Mouse (Mus musculus): ENCODE data around the gene Zbtb20.

Gene Zbtb20

GRCm38 (mm10) chr16:43534103-43534502, 658.4 kb downstream of the Zbtb20 start:
- DNase-seq = no peak

- no peak for DNase-seq
Observed at GRCm38 (mm10) chr16:43535912-43536311, 660.2 kb downstream of the Zbtb20 start.

- DNase-seq = no peak
Observed at GRCm38 (mm10) chr16:43537163-43537562, 661.5 kb downstream of the Zbtb20 start.

GRCm38 (mm10) chr16:43539659-43540096, 664.0 kb downstream of the Zbtb20 start:
- DNase-seq = no peak

- no peak for DNase-seq
Observed at GRCm38 (mm10) chr16:43540108-43540507, 664.4 kb downstream of the Zbtb20 start.

GRCm38 (mm10) chr16:43540546-43541167, 665.0 kb downstream of the Zbtb20 start:
- DNase-seq = no peak

GRCm38 (mm10) chr16:43545261-43545660, 669.6 kb downstream of the Zbtb20 start:
- DNase-seq = no peak

GRCm38 (mm10) chr16:43547323-43548180, 671.9 kb downstream of the Zbtb20 start:
- DNase-seq = no peak

GRCm38 (mm10) chr16:43548774-43549173, 673.1 kb downstream of the Zbtb20 start:
- DNase-seq = no peak

GRCm38 (mm10) chr16:43549425-43550089, 673.9 kb downstream of the Zbtb20 start:
- no peak for DNase-seq

- DNase-seq = no peak
Observed at GRCm38 (mm10) chr16:43552443-43552842, 676.8 kb downstream of the Zbtb20 start.

- DNase-seq = no peak
Observed at GRCm38 (mm10) chr16:43557385-43557784, 681.7 kb downstream of the Zbtb20 start.

- DNase-seq = no peak
Observed at GRCm38 (mm10) chr16:43561330-43561729, 685.6 kb downstream of the Zbtb20 start.

- no peak for DNase-seq
Observed at GRCm38 (mm10) chr16:43561956-43562355, 686.3 kb downstream of the Zbtb20 start.

GRCm38 (mm10) chr16:43565872-43566271, 690.2 kb downstream of the Zbtb20 start:
- no peak for DNase-seq

- DNase-seq = no peak
Observed at GRCm38 (mm10) chr16:43566511-43566910, 690.8 kb downstream of the Zbtb20 start.

- DNase-seq = no peak
Observed at GRCm38 (mm10) chr16:43571376-43572081, 695.8 kb downstream of the Zbtb20 start.

- DNase-seq = no peak
Observed at GRCm38 (mm10) chr16:43572171-43572570, 696.5 kb downstream of the Zbtb20 start.

GRCm38 (mm10) chr16:43572766-43573165, 697.1 kb downstream of the Zbtb20 start:
- no peak for DNase-seq

GRCm38 (mm10) chr16:43573181-43573833, 697.6 kb downstream of the Zbtb20 start:
- DNase-seq = peak; percentile 6

GRCm38 (mm10) chr16:43574006-43574764, 698.5 kb downstream of the Zbtb20 start:
- DNase-seq = peak; percentile 78

- no peak for DNase-seq
Observed at GRCm38 (mm10) chr16:43575066-43575465, 699.4 kb downstream of the Zbtb20 start.

All from thymus, postnatal 25 days (tissue).